Mouse (Mus musculus) lung, adult 18-20 months (tissue): Measurements from ENCODE around the gene Crk.
A peak's percentile ranks its signal among the peaks of the same experiment; 100 is the strongest.

Source experiments
- DNase-seq, 2 experiments: peaks; one replicate each; pipeline ENCODE4 v3.0.0; 2022; ENCODE audit warnings: mixed read lengths in 2 of 2

Crk gene

GRCm38 (mm10) chr11:75655621-75656545 lies 23.2 kb upstream of the Crk start:
- DNase-seq: peak; percentile 89 to 92

- peak; percentile 59 to 69 for DNase-seq
Observed at GRCm38 (mm10) chr11:75656621-75657590, 22.2 kb upstream of the Crk start.

- no peak for DNase-seq
Observed at GRCm38 (mm10) chr11:75657841-75658240, 21.2 kb upstream of the Crk start.

GRCm38 (mm10) chr11:75658311-75658710 lies 20.7 kb upstream of the Crk start:
- no peak for DNase-seq

GRCm38 (mm10) chr11:75658996-75659750 lies 19.9 kb upstream of the Crk start:
- peak in 1 of 2 experiments; percentile 17 for DNase-seq

GRCm38 (mm10) chr11:75660081-75660590 lies 18.9 kb upstream of the Crk start:
- DNase-seq: no peak

- no peak for DNase-seq
Observed at GRCm38 (mm10) chr11:75660941-75661800, 17.9 kb upstream of the Crk start.

GRCm38 (mm10) chr11:75662131-75662530 lies 16.9 kb upstream of the Crk start:
- DNase-seq: no peak

GRCm38 (mm10) chr11:75666296-75666695 lies 12.8 kb upstream of the Crk start:
- DNase-seq: no peak

GRCm38 (mm10) chr11:75668621-75669020 lies 10.4 kb upstream of the Crk start:
- no peak for DNase-seq

GRCm38 (mm10) chr11:75669176-75669852 lies 9.7 kb upstream of the Crk start:
- no peak for DNase-seq

GRCm38 (mm10) chr11:75669853-75670200 lies 9.2 kb upstream of the Crk start:
- DNase-seq: no peak

GRCm38 (mm10) chr11:75671426-75672180 lies 7.5 kb upstream of the Crk start:
- no peak for DNase-seq

GRCm38 (mm10) chr11:75673411-75673810 lies 5.6 kb upstream of the Crk start:
- DNase-seq: no peak

- DNase-seq: no peak
Observed at GRCm38 (mm10) chr11:75674875-75675274, 4.2 kb upstream of the Crk start.

- DNase-seq: no peak
Observed at GRCm38 (mm10) chr11:75677881-75678746, 945 bp upstream of the Crk start.

GRCm38 (mm10) chr11:75679439-75680171 lies 546 bp downstream of the Crk start:
- DNase-seq: peak; percentile 72 to 78

GRCm38 (mm10) chr11:75684462-75684861 lies 5.4 kb downstream of the Crk start:
- no peak for DNase-seq
